ENCODE assay signal across 20 mouse cellular contexts in genomic region chrX:100621366-100621765, GRCm38 (mm10). TPM values are rescaled to one million over a fixed set of nuclear protein-coding genes. Genes with fewer than 3 reads are reported as not detected.
A peak's percentile ranks its signal among the peaks of the same experiment; 100 is the strongest.
DNase-seq lines count a peak whose midpoint lies in the region; ATAC-seq and TF ChIP-seq lines count a peak whose summit lies in the region.
"Had no signal": no experiment of that assay in that cellular context is flagged by ENCODE, and none has a peak within 500 bp of the region (broad histone marks: within the 10 kb centered on the region; RNA-seq: fewer than 3 reads in every experiment).

No protein-coding gene starts in this region.

- no peak overlapping the region for H3K27ac ChIP-seq in hindbrain, postnatal 0 days
- no peak overlapping the region for H3K27ac ChIP-seq in hindbrain, embryonic 11.5 days (ENCODE audit: low read depth, low read length)
- no peak overlapping the region for H3K27ac ChIP-seq in liver, postnatal 0 days (ENCODE audit: low read depth)
- H3K27ac ChIP-seq: heart, embryonic 15.5 days; limb, embryonic 12.5 days; liver, embryonic 15.5 days; neural tube, embryonic 13.5 days had no signal

- no peak overlapping the region for H3K4me3 ChIP-seq in hindbrain, postnatal 0 days (ENCODE audit: low read length)
- H3K4me3 ChIP-seq in hindbrain, embryonic 11.5 days (ENCODE audit: low read depth, low read length) = no peak overlapping the region
- H3K4me3 ChIP-seq in liver, postnatal 0 days (ENCODE audit: low read depth, low read length) = no peak overlapping the region
- H3K4me3 ChIP-seq: erythroblast, embryonic 14.5 days; heart, embryonic 15.5 days; limb, embryonic 12.5 days; liver, embryonic 15.5 days; neural tube, embryonic 13.5 days had no signal

- no peaks in the 10 kb centered on the region for H3K27me3 ChIP-seq in hindbrain, postnatal 0 days (ENCODE audit: insufficient read depth, low read length)
- H3K27me3 ChIP-seq in hindbrain, embryonic 11.5 days (ENCODE audit: control insufficient read depth, insufficient read depth, low read length) = peaks cover 3% of the 10 kb centered on the region; the same call in 1 of the 2 replicates
- no peaks in the 10 kb centered on the region; the same call in 1 of the 2 replicates for H3K27me3 ChIP-seq in liver, postnatal 0 days (ENCODE audit: insufficient read depth, low read length)
- H3K27me3 ChIP-seq: heart, embryonic 15.5 days; liver, embryonic 15.5 days had no signal

- H3K4me1 ChIP-seq in hindbrain, postnatal 0 days (ENCODE audit: insufficient read depth, low read length) = no peaks in the 10 kb centered on the region
- no peaks in the 10 kb centered on the region for H3K4me1 ChIP-seq in hindbrain, embryonic 11.5 days (replicated peaks; ENCODE audit: control insufficient read depth, insufficient read depth, low read length)
- H3K4me1 ChIP-seq in liver, postnatal 0 days (ENCODE audit: insufficient read depth) = 0 out of 2 replicates have a peak, but pooled peaks cover 2% of the 10 kb centered on the region
- H3K4me1 ChIP-seq: limb, embryonic 12.5 days had no signal

- 57% methylated on average over 2 of the region's 2 CpGs for WGBS in hindbrain, postnatal 0 days
- WGBS in hindbrain, embryonic 11.5 days = 77% methylated on average over 2 of the region's 2 CpGs
- 66% methylated on average over 2 of the region's 2 CpGs for WGBS in liver, postnatal 0 days (ENCODE audit: insufficient replicate concordance)

- no peaks in the 10 kb centered on the region for H3K9me3 ChIP-seq in hindbrain, postnatal 0 days (ENCODE audit: low read length)
- no peaks in the 10 kb centered on the region for H3K9me3 ChIP-seq in hindbrain, embryonic 11.5 days (ENCODE audit: control insufficient read depth, low read length)
- no peaks in the 10 kb centered on the region for H3K9me3 ChIP-seq in liver, postnatal 0 days (ENCODE audit: low read length)
- H3K9me3 ChIP-seq: heart, embryonic 15.5 days; limb, embryonic 12.5 days; liver, embryonic 15.5 days; neural tube, embryonic 13.5 days had no signal

- H3K4me2 ChIP-seq in hindbrain, postnatal 0 days (ENCODE audit: low read depth, low read length) = no peak overlapping the region
- H3K4me2 ChIP-seq in hindbrain, embryonic 11.5 days (replicated peaks; ENCODE audit: low read depth, low read length) = no peak overlapping the region
- no peak overlapping the region for H3K4me2 ChIP-seq in liver, postnatal 0 days (ENCODE audit: low read depth, low read length)
- H3K4me2 ChIP-seq: heart, embryonic 15.5 days; limb, embryonic 12.5 days; liver, embryonic 15.5 days; neural tube, embryonic 13.5 days had no signal

- DNase-seq in hindbrain, postnatal 0 days (ENCODE audit: low spot score) = peak; percentile 49
- no peak for DNase-seq in hindbrain, embryonic 11.5 days (ENCODE audit: low spot score)
- DNase-seq in liver, postnatal 0 days = no peak
- no peak for DNase-seq in liver
- peak; percentile 11 for DNase-seq in Muller cell, postnatal 12 days (ENCODE audit: inconsistent ontology term)
- peak; percentile 37 for DNase-seq in brain, adult 2 months (ENCODE audit: low read depth, low spot score)
- no peak for DNase-seq in cerebellum, adult 9-10 months
- DNase-seq: cerebellum, adult 8-10 months had no signal

- TF ChIP-seq CTCF in hindbrain, postnatal 0 days (IDR thresholded peaks at IDR 0.05; ENCODE audit: low read depth) = peak; percentile 39
- peak; percentile 28; the same call in 1 of the 2 replicates for TF ChIP-seq CTCF in liver, postnatal 0 days (IDR thresholded peaks at IDR 0.05; ENCODE audit: low read depth)

- ATAC-seq in hindbrain, postnatal 0 days = no peak
- ATAC-seq in hindbrain, embryonic 11.5 days (ENCODE audit: low FRiP score) = no peak
- ATAC-seq in liver, postnatal 0 days = no peak
- no peak for ATAC-seq in frontal cortex, adult (ENCODE audit: low TSS enrichment)
- ATAC-seq: hindbrain, embryonic 16.5 days had no signal

- TF ChIP-seq EP300 in liver, postnatal 0 days (IDR thresholded peaks at IDR 0.05; ENCODE audit: low read depth) = no peak

- no peak overlapping the region for H3K9ac ChIP-seq in hindbrain, postnatal 0 days (replicated peaks; ENCODE audit: low read length)
- H3K9ac ChIP-seq in hindbrain, embryonic 11.5 days (ENCODE audit: low read depth, low read length) = no peak overlapping the region
- no peak overlapping the region for H3K9ac ChIP-seq in liver, postnatal 0 days (replicated peaks)
- H3K9ac ChIP-seq: heart, embryonic 15.5 days; limb, embryonic 12.5 days; liver, embryonic 15.5 days; neural tube, embryonic 13.5 days had no signal

- H3K36me3 ChIP-seq in hindbrain, postnatal 0 days (ENCODE audit: insufficient read depth, low read length) = no peaks in the 10 kb centered on the region
- H3K36me3 ChIP-seq in hindbrain, embryonic 11.5 days (ENCODE audit: control insufficient read depth, insufficient read depth, low read length) = no peaks in the 10 kb centered on the region
- H3K36me3 ChIP-seq in liver, postnatal 0 days (replicated peaks; ENCODE audit: insufficient read depth, low read length) = peaks cover 12% of the 10 kb centered on the region

RNA-seq across cellular contexts. Expression of gene Kif4, which starts 4.2 kb away (rescaled TPM):
- 5.2 and 6.4 TPM in 2 replicates for total RNA-seq in hindbrain, postnatal 0 days (2014; rRNA removed)
- 4.1 and 4.6 TPM in 2 replicates for polyA plus RNA-seq in hindbrain, postnatal 0 days (2015; fragmentation: Nextera tagmentation; extraction: Ambion mirVana)
- 39.7 and 40.7 TPM in 2 replicates for polyA plus RNA-seq in hindbrain, embryonic 11.5 days (2014; fragmentation: Nextera tagmentation; extraction: Ambion mirVana)
- 6.7 and 8.4 TPM in 2 replicates for polyA plus RNA-seq in liver, postnatal 0 days (2015; fragmentation: Nextera tagmentation; extraction: Ambion mirVana)

RNA-seq across cellular contexts. Expression of gene Pdzd11, which starts 5.0 kb away (rescaled TPM):
- total RNA-seq in hindbrain, postnatal 0 days (2014; rRNA removed) = 29.0 and 35.5 TPM in 2 replicates
- 76.7 and 83.3 TPM in 2 replicates for polyA plus RNA-seq in hindbrain, postnatal 0 days (2015; fragmentation: Nextera tagmentation; extraction: Ambion mirVana)
- polyA plus RNA-seq in hindbrain, embryonic 11.5 days (2014; fragmentation: Nextera tagmentation; extraction: Ambion mirVana) = 144 and 145 TPM in 2 replicates
- polyA plus RNA-seq in liver, postnatal 0 days (2015; fragmentation: Nextera tagmentation; extraction: Ambion mirVana) = 40.0 and 40.2 TPM in 2 replicates

RNA-seq across cellular contexts. Expression of gene Arr3, which starts 16.1 kb away (rescaled TPM):
- total RNA-seq in hindbrain, postnatal 0 days (2014; rRNA removed) = not detected in 2 replicates
- polyA plus RNA-seq in hindbrain, postnatal 0 days (2015; fragmentation: Nextera tagmentation; extraction: Ambion mirVana) = 0.19 TPM in 1 of 2 replicates, not detected in the other
- 0.11 TPM in 1 of 2 replicates, not detected in the other for polyA plus RNA-seq in hindbrain, embryonic 11.5 days (2014; fragmentation: Nextera tagmentation; extraction: Ambion mirVana)
- polyA plus RNA-seq in liver, postnatal 0 days (2015; fragmentation: Nextera tagmentation; extraction: Ambion mirVana) = not detected in 2 replicates
- total RNA-seq: adrenal gland, adult 18-20 months; megakaryocyte, adult 5-6 weeks; monocyte, adult 5-6 weeks had no signal
- polyA plus RNA-seq: erythroblast, embryonic 14.5 days; gonadal fat pad, adult 2 months; limb, embryonic 12.5 days; liver, embryonic 15.5 days; neural tube, embryonic 13.5 days had no signal

RNA-seq across cellular contexts. Expression of gene P2ry4, which starts 26.7 kb away (rescaled TPM):
- total RNA-seq in hindbrain, postnatal 0 days (2014; rRNA removed) = 0.05 TPM in 1 of 2 replicates, not detected in the other
- polyA plus RNA-seq in hindbrain, postnatal 0 days (2015; fragmentation: Nextera tagmentation; extraction: Ambion mirVana) = 0.03 TPM in 1 of 2 replicates, not detected in the other
- polyA plus RNA-seq in hindbrain, embryonic 11.5 days (2014; fragmentation: Nextera tagmentation; extraction: Ambion mirVana) = not detected in 2 replicates
- 0.99 and 1.2 TPM in 2 replicates for polyA plus RNA-seq in liver, postnatal 0 days (2015; fragmentation: Nextera tagmentation; extraction: Ambion mirVana)
- total RNA-seq: adrenal gland, adult 18-20 months; left cerebral cortex, adult 18-20 months; megakaryocyte, adult 5-6 weeks; monocyte, adult 5-6 weeks had no signal
- polyA plus RNA-seq: erythroblast, embryonic 14.5 days; heart, embryonic 15.5 days; hindbrain, embryonic 16.5 days; limb, embryonic 12.5 days; neural tube, embryonic 13.5 days had no signal

RNA-seq across cellular contexts. Expression of gene Awat1, which starts 49.3 kb away (rescaled TPM):
- not detected in 2 replicates for total RNA-seq in hindbrain, postnatal 0 days (2014; rRNA removed)
- not detected in 2 replicates for polyA plus RNA-seq in hindbrain, postnatal 0 days (2015; fragmentation: Nextera tagmentation; extraction: Ambion mirVana)
- not detected in 2 replicates for polyA plus RNA-seq in hindbrain, embryonic 11.5 days (2014; fragmentation: Nextera tagmentation; extraction: Ambion mirVana)
- polyA plus RNA-seq in liver, postnatal 0 days (2015; fragmentation: Nextera tagmentation; extraction: Ambion mirVana) = not detected in 2 replicates
- total RNA-seq: adrenal gland, adult 18-20 months; left cerebral cortex, adult 18-20 months; megakaryocyte, adult 5-6 weeks; monocyte, adult 5-6 weeks had no signal
- polyA plus RNA-seq: erythroblast, embryonic 14.5 days; gonadal fat pad, adult 2 months; heart, embryonic 15.5 days; hindbrain, embryonic 16.5 days; limb, embryonic 12.5 days; liver, embryonic 15.5 days; neural tube, embryonic 13.5 days had no signal

Comparison
In these comparisons a context has a peak if more than half of its experiments do, and no peak if none do; other contexts are left out.
1. DNase-seq: peak in hindbrain, postnatal 0 days (single experiment), Muller cell, postnatal 12 days (single experiment) and brain, adult 2 months (single experiment); none in hindbrain, embryonic 11.5 days (single experiment), liver, postnatal 0 days (single experiment), liver (single experiment) and cerebellum, adult 9-10 months (single experiment).